Mouse (Mus musculus) layer of hippocampus, adult 11-12 months (tissue): ENCODE data around the gene Suox.
"Not testable (repeated sequence)": the region's sequence is repeated elsewhere in the genome, so short reads cannot be mapped to it uniquely, and the experiment has no call there.

Experiments used
- DNase-seq: peaks from one replicate; pipeline ENCODE4 v3.0.0; 2022; ENCODE audit warnings: low spot score

Gene Suox

GRCm38 (mm10) chr10:128664808-128665207, 9.1 kb downstream of the Suox start:
- no peak for DNase-seq

DNA sequence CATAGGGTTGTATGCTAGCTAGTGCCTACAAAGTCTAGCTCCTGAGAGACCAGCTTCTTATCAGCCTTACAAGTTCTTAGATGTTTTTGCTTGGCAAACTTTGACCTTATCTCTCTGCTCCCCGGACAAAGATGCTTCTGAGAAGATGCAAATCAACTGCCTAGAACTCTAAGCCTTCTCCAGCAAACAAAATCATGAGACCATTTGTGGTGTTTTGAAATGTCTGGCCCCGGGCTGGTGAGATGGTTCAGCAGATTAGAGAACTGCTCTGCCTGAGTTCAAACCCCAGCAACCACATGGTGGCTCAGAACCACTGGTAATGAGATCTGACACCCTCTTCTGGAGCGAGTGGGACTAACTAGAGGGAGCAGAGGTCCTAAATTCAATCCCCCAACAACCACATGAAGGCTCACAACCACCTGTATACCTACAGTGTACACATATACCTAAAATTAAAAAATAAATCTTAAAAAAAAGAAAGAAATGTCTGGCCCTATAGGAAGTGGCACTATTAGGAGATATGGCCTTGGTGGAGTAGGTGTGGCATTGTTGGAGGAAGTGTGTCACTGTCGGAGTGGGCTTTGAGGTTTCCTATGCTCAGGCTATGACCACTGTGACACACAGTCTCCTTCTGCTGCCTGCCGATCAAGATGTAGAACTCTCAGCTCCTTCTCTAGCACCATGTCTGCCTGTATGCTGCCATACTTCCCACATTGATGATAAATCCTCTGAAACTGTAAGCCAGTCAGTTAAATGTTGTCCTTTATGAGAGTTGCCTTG, 10.2 kb downstream of the Suox start:
- DNase-seq, result no peak

DNA sequence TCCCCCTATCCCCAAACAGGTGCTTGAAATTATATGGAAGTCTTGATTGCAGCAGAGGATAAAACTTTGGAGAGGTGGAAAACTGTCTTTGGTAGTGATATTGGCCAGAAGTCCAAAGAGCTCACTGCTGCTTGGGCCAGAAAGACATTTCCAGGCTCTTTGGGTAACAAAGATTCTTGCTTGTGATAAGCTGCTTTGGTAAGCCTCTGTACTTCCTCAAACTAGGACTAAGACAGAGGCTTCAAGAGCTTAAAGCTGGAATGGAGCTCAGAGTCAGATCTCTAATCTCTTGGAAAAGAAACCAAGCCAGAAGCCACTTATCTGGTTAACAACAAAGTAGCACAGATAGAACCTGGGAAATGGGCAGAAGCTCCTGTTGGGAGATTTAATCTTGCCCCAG, 11.4 kb downstream of the Suox start:
- DNase-seq, result no peak

DNA sequence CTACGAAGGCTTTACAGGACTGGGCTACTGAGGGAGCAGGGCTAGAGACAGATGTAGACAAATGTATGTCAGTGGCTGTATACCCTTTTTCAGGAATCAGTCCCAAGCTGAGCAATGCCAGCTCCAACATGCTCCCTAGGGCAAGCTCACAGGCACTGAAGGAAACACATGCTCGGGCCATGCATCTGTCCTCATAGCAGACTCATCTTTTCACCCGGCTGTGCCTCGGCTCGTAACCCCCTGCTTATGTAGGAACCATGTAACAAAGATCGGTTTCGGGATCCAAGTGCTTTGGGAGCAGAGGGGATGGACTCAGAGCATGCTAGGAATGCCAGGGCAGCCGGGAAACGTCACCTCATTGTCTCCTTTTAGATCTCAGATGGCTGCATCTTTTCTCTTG, 14.4 kb downstream of the Suox start:
- no peak for DNase-seq

GRCm38 (mm10) chr10:128657844-128658243, 16.0 kb downstream of the Suox start:
- DNase-seq, result no peak

DNA sequence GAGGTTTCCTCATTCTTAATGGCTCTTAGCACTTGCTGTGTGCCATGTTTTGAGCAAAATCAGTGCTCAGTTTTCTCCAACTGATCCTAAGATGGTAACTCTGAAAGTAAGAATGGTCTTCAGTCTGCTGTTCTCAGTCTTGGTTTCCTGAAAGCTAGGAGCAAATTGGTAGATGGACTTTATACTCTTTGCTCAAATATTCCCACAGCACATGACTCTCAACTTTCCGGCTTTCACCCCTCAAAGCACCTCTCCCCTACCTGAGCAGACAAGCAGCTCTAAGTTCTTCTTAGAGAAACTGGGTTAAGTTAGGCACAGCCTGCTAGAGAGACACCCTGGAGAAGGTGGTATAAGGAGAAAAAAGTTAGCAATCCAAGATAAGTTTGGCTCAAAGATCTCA, 17.1 kb downstream of the Suox start:
- no peak for DNase-seq

DNA sequence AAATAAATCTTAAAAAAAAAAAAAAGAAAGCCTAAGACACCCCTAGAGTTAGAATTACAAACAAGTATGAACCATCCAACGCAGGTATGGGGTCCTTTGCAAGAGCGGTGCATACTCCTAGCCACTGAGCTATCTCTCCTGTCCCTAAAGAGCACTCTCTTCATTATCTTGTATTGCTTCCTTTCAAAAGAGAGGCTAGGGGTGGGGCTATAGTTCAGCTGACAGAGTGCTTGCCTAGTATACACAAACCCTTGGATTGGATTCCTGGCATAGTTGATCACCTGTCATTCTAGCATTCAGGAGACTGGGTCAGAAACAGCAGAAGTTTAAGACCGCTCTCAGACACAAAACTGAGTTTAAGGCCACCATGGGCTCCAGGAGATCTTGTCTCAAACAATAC, 18.6 kb downstream of the Suox start:
- no peak for DNase-seq

- DNase-seq, result no peak
Measured at GRCm38 (mm10) chr10:128653866-128654265, 20.0 kb downstream of the Suox start.

GRCm38 (mm10) chr10:128646139-128647089, 27.5 kb downstream of the Suox start:
- DNase-seq, result no peak

- DNase-seq, result peak; percentile 30
Measured at GRCm38 (mm10) chr10:128645111-128646011, 28.5 kb downstream of the Suox start, which contains the start of gene Ikzf4. Gene Ikzf4, minus strand, starts transcription at chr10:128645991.

GRCm38 (mm10) chr10:128642749-128643148, 31.1 kb downstream of the Suox start:
- DNase-seq, result no peak

DNA sequence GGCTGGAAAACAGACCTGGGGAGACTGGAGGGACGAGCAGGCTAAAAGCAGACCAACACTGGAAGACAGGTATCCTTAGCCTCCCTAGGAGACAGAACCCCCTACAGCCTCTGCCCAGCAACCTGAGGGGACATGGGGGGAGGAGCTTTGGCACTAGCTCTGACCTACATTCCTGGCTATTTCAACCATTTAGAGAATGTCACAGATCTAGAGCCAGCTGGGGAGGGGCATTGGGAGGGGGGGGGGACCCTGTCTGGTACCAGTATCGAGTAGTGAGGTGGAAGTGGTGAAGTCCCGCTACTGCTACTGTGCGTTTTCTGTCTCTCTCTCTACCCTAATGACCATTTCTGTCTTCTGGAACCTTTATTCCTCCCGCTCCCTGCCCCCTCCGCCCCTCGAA, 32.0 kb downstream of the Suox start:
- no peak for DNase-seq

GRCm38 (mm10) chr10:128640891-128641290, 33.0 kb downstream of the Suox start:
- no peak for DNase-seq

DNA sequence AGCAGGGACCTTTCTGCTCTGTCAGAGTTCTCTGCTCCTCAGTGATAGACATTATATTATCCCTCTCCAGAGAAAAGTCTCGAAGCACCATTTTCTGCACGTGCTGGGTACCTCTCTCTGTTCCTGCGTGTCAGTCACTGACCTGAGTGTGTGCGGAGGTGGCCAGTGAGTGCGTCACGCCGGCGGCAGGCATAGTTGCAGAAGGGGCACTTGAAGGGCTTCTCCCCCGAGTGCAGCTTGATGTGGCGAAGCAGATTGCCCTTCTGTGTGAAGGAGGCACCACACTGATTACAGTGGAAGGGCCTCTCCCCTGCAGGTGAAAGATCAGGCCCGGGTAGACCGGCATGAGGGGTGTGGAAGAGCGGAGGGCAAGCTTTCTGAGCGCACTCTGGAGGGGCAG, 33.9 kb downstream of the Suox start:
- DNase-seq, result no peak

DNA sequence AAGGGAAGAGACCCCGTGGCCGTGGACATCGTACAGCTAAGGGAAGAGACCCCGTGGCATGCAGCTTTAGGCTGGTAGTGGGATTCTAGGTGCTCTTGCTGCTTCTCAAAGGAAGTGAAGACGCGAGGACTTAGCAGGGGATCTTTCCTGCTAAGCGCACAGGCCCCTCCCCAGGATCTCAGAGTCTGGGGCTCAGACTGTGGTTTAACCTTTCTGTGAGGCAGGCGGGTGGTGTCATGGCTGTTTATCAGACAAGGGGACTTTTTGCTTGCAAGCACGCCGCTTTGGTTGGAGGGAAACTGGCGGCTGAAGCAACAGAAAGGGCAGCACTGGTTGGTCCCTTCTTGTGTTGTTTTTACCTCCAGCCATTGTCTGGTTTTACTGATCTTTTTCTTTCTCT, 36.9 kb downstream of the Suox start:
- DNase-seq, result no peak

DNA sequence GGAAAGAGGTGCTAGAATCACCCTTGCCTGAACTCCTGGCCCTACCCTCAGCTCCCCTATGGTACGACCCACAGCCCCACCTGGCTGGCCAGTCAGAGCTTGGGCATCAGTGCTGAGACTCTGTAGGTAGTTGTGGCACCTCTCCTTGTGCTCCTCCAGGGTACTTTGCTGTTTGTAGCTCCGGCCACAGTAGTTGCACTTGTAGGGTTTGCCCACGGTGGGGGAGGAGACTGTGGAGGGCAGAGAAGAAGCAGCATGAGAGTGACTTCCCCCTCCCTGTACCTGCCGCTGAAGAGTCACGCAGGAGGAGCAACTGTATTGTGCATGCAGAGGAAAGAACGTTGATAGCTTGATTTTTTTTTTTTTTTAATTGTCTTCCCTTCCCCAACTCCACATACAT, 37.3 kb downstream of the Suox start:
- no peak for DNase-seq

GRCm38 (mm10) chr10:128635697-128636096, 38.2 kb downstream of the Suox start:
- no peak for DNase-seq

DNA sequence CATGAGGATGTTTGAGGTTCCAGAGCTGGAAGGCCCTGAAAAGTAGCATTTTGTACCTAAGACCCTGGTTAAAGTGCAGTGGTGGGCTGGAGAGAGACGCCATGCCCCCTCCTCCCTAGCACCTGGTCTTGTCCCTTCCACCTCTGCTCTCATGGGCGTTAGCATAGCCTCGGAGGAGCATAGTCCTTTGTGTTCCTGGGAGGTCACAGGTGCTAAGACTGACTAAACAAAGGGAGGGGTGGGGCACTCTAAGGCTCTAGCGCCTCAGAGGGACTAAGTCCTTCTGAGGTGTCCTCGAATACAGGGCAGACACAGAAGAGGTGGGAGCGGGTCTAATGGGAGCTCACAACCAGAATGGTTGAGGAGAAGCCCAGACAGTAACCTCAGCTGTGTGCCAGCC, 42.3 kb downstream of the Suox start:
- DNase-seq, result no peak

DNA sequence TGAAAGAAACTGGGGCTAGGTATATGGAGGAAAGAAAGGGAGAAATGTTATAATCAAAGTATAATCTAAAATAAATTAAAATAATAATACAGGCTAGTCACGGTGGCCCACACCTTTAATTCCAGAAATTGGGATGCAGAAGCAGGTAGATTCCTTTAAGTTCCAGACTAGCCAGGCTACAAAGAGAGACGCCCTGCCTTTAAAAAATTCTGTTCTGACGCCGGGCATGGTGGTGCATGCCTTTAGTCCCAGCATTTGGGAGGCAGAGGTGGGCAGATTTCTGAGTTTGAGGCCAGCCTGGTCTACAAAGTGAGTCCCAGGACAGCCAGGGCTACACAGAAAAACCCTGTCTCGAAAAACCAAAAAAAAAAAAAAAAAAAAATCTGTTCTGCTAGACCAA, 43.6 kb downstream of the Suox start:
- not testable (repeated sequence) for DNase-seq

DNA sequence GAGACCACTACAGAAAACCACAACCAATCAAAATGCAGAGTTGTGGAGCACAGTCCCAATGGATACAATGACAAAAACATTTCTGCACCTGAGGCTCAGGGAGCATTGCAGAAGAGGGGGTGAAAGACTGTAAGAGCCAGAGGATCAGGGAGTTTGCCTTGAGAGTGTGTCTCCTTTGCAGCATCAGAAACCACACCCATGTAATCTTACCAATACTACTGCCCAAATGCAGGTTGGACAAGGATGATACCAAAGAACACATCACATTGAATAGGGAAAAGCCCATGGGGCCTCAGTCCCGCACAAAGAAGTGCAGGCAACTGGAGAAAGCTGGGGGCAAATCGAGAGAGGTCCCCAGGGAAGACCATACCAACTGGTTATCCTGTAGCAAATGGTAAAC, 44.1 kb downstream of the Suox start:
- DNase-seq, result no peak

DNA sequence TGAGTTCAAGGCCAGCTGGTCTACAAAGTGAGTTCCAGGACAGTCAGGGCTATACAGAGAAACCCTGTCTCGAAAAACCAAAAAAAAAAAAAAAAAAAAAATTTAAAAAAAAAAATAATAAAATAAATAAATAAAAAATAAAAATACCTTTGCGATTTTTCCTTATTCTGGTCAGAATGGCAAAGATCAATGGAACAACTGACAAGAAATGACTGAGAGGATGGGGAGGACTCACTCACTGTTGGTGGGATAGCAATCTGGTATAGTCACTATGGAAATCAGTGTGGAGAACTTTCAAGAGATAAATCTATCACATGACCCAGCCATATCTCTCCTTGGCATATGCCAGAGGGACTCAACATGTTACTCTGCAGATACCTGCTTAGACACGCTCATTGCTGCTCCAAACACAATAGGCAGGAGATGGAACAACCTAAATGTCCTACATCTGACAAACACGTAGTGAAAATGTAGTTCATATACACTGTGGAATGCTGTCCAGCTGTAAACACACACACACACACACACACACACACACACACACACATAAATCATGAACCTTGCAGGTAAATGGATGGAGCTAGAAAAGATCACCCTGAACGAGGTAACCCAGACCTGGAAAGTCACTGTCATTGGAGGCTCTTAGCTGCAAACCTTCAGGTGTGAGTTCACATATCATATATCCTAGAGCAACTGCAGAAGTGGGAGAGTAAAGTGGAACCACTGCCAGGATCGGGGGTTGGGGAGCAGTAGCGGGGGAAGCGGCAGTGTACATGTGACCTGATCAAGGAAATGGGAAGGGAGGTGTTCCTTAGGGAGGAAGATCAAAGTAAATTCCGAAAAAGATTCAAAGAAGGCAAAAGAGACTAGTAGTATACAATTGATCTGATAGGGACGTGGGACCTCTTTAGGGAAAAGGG, 46.2 kb downstream of the Suox start:
- no peak for DNase-seq
